Mouse (Mus musculus): Measurements from ENCODE around the gene Chrna5. TPM values are rescaled to one million over a fixed set of nuclear protein-coding genes. Genes with fewer than 3 reads are reported as not detected.

Gene Chrna5
- total and polyA plus RNA-seq, 3 experiments: not detected

GRCm38 (mm10) chr9:54982401-54982800 lies 1.7 kb downstream of the Chrna5 start:
- Histone ChIP-seq H3K36me3 (replicated peaks in 1 of 2; ENCODE audit: control insufficient read depth in 1 of 2, insufficient read depth in 1 of 2, low read length in 1 of 2) (no peaks in the 10 kb centered on the region), H3K27ac (ENCODE audit: insufficient read depth, low read depth) (no peak overlapping the region), H3K4me3 (replicated peaks in 1 of 3; ENCODE audit: low read depth in 2 of 3, low read length in 2 of 3, poor library complexity in 1 of 3) (no peak overlapping the region), H3K27me3 (replicated peaks) (peaks cover 4% of the 10 kb centered on the region), H3K9me3 (replicated peaks; ENCODE audit: low read length) (no peaks in the 10 kb centered on the region), H3K4me2 (ENCODE audit: insufficient read depth, low read depth, poor library complexity, severe bottlenecking) (no peak overlapping the region), H3K9ac (ENCODE audit: insufficient read depth, low read depth) (no peak overlapping the region), H3K79me2 (replicated peaks; ENCODE audit: control insufficient read depth, extremely low read depth, insufficient read depth, poor library complexity, severe bottlenecking) (no peaks in the 10 kb centered on the region), H3K4me1 (ENCODE audit: control insufficient read depth in 1 of 2, insufficient read depth in 2 of 2) (no peaks in the 10 kb centered on the region)
- no peak for DNase-seq (ENCODE audit: extremely low read depth)
- TF ChIP-seq RAD21 (IDR thresholded peaks at IDR 0.05; ENCODE audit: low read depth, low read length) (no peak), GABPA (IDR thresholded peaks at IDR 0.05; ENCODE audit: insufficient replicate concordance, low read depth, low read length) (no peak), PAX5 (IDR thresholded peaks at IDR 0.05; ENCODE audit: low read length) (no peak), JUN (IDR thresholded peaks at IDR 0.05; ENCODE audit: insufficient read depth, low read depth, low read length) (no peak), SMC3 (IDR thresholded peaks at IDR 0.05; ENCODE audit: low read depth, low read length) (no peak), HCFC1 (IDR thresholded peaks at IDR 0.05; ENCODE audit: low read depth, low read length) (no peak), MYC (IDR thresholded peaks at IDR 0.05; ENCODE audit: low read depth, low read length) (no peak)
- dilution Hi-C loops (cut with MboI; ENCODE audit: extremely low pct_ligation_motif_present, extremely low pct_unique_long_range_greater_than_20kb, low sequenced_read_pairs) (no loop called here), in situ Hi-C loops (cut with MboI; ENCODE audit: low pct_ligation_motif_present, low pct_unique_long_range_greater_than_20kb, low sequenced_read_pairs) (no loop called here)

GRCm38 (mm10) chr9:54990362-54990761 lies 9.7 kb downstream of the Chrna5 start:
- in situ Hi-C loops (cut with MboI; ENCODE audit: low pct_ligation_motif_present, low pct_unique_long_range_greater_than_20kb, low sequenced_read_pairs): no loop called here
- Histone ChIP-seq H3K27ac (ENCODE audit: insufficient read depth, low read depth) (no peak overlapping the region), H3K9me3 (replicated peaks; ENCODE audit: low read length) (no peaks in the 10 kb centered on the region), H3K4me2 (ENCODE audit: insufficient read depth, low read depth, poor library complexity, severe bottlenecking) (no peak overlapping the region), H3K9ac (ENCODE audit: insufficient read depth, low read depth) (no peak overlapping the region), H3K27me3 (replicated peaks) (no peaks in the 10 kb centered on the region), H3K4me1 (ENCODE audit: control insufficient read depth in 1 of 2, insufficient read depth in 2 of 2) (peaks cover 3 to 7% of the 10 kb centered on the region in 2 experiments; a peak in 2 of 4 replicates), H3K36me3 (replicated peaks in 1 of 2; ENCODE audit: control insufficient read depth in 1 of 2, insufficient read depth in 1 of 2, low read length in 1 of 2) (no peaks in the 10 kb centered on the region), H3K4me3 (replicated peaks in 1 of 3; ENCODE audit: low read depth in 2 of 3, low read length in 2 of 3, poor library complexity in 1 of 3) (no peak overlapping the region), H3K79me2 (replicated peaks; ENCODE audit: control insufficient read depth, extremely low read depth, insufficient read depth, poor library complexity, severe bottlenecking) (no peaks in the 10 kb centered on the region)
- TF ChIP-seq POLR2A (IDR thresholded peaks at IDR 0.05; ENCODE audit: low read depth, low read length) (no peak), CHD2 (IDR thresholded peaks at IDR 0.05; ENCODE audit: low read length) (no peak), BHLHE40 (IDR thresholded peaks at IDR 0.05; ENCODE audit: low read depth, low read length) (peak; percentile 75), ELF1 (IDR thresholded peaks at IDR 0.05; ENCODE audit: low read depth, low read length) (no peak), POLR2AphosphoS2 (IDR thresholded peaks at IDR 0.05; ENCODE audit: low read depth, low read length) (no peak), TCF12 (IDR thresholded peaks at IDR 0.05; ENCODE audit: low read depth, low read length) (no peak), EP300 (IDR thresholded peaks at IDR 0.05; ENCODE audit: low read length) (no peak), ZNF384 (IDR thresholded peaks at IDR 0.05; ENCODE audit: low read depth, low read length) (peak; percentile 63), IRF4 (IDR thresholded peaks at IDR 0.05; ENCODE audit: low read depth, low read length) (peak; percentile 36; the same call in 1 of the 2 replicates), USF1 (IDR thresholded peaks at IDR 0.05; ENCODE audit: low read depth, low read length) (no peak)
- dilution Hi-C loops (cut with MboI; ENCODE audit: extremely low pct_ligation_motif_present, extremely low pct_unique_long_range_greater_than_20kb, low sequenced_read_pairs): no loop called here
- no peak for DNase-seq (ENCODE audit: extremely low read depth)
